Mouse (Mus musculus): ENCODE measurements around the gene Wdr24. TPM values are rescaled to one million over a fixed set of nuclear protein-coding genes. Genes with fewer than 3 reads are reported as not detected.

Wdr24 gene
- polyA plus RNA-seq, 1 experiment from 2014 or later, result 26.0 TPM

GRCm38 (mm10) chr17:25833961-25834594, 10.7 kb downstream of the Wdr24 start:
- Histone ChIP-seq H3K9me3 (no peaks in the 10 kb centered on the region), H3K4me2 (replicated peaks) (peak overlapping the region; percentile 79), H3K27me3 (no peaks in the 10 kb centered on the region), H3K36me3 (peaks cover 42% of the 10 kb centered on the region), H3K27ac (peak overlapping the region; percentile 89), H3K9ac (peak overlapping the region; percentile 87), H3K4me3 (peak overlapping the region; percentile 69), H3K4me1 (peaks cover 69% of the 10 kb centered on the region)
- ATAC-seq (ENCODE audit: insufficient number of reproducible peaks, insufficient read depth, low FRiP score, low TSS enrichment), result no peak
- WGBS, result 39% methylated on average over 6 of the region's 6 CpGs

DNA sequence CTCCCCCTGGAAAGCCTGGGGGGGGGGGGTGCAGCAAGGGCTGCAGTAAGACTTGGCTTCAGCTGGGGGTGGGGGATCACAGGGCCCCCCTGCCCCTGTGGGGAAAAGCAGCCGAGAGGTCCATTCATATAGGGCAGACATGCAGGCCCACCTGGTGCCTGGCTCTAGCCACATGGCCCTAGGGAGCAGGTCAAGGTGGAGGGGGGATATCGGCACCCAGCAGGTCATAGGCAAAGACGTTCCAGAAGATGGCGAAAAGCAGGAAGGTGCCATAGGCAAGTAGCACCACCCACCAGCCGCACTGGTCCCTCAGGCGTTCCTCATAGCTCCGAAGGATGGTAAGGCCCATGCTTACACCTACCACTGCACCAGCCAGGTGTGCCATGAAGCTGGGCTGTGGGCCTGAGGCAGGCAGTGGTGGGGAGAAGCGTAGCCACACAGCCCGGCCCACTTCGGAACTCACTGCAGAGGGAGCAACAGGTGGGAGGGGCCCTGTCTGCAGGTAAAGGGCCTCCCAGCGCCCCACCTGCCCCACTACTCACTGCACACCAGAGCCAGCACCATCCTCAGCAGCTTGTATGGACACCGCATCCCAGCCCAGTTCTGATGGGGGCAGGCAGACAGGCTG, 11.3 kb downstream of the Wdr24 start:
- H3K36me3 ChIP-seq, result peaks cover 49% of the 10 kb centered on the region
- H3K4me2 ChIP-seq (replicated peaks), result peak overlapping the region; percentile 79
- H3K4me3 ChIP-seq, result peak overlapping the region; percentile 69
- no peak for ATAC-seq (ENCODE audit: insufficient number of reproducible peaks, insufficient read depth, low FRiP score, low TSS enrichment)
- no peak overlapping the region for H3K27ac ChIP-seq
- no peaks in the 10 kb centered on the region for H3K9me3 ChIP-seq
- peak overlapping the region; percentile 87 for H3K9ac ChIP-seq
- whole genome bisulfite sequencing, result 92% methylated on average over 12 of the region's 12 CpGs
- H3K27me3 ChIP-seq, result no peaks in the 10 kb centered on the region
- peaks cover 65% of the 10 kb centered on the region for H3K4me1 ChIP-seq

GRCm38 (mm10) chr17:25835301-25835700, 11.9 kb downstream of the Wdr24 start:
- no peak for ATAC-seq (ENCODE audit: insufficient number of reproducible peaks, insufficient read depth, low FRiP score, low TSS enrichment)
- Histone ChIP-seq H3K4me2 (replicated peaks) (0 out of 2 replicates have a peak overlapping the region, but pooled peaks have one; percentile 79), H3K27ac (no peak overlapping the region), H3K9ac (no peak overlapping the region), H3K9me3 (no peaks in the 10 kb centered on the region), H3K4me3 (no peak overlapping the region), H3K27me3 (no peaks in the 10 kb centered on the region), H3K4me1 (peaks cover 59% of the 10 kb centered on the region), H3K36me3 (peaks cover 50% of the 10 kb centered on the region)
- 96% methylated on average over 7 of the region's 7 CpGs for WGBS

GRCm38 (mm10) chr17:25835816-25836215, 12.4 kb downstream of the Wdr24 start:
- Histone ChIP-seq H3K4me2 (replicated peaks) (peak overlapping the region; percentile 79; the same call in 1 of the 2 replicates), H3K9me3 (no peaks in the 10 kb centered on the region), H3K9ac (0 out of 2 replicates have a peak overlapping the region, but pooled peaks have one; percentile 55), H3K4me3 (no peak overlapping the region), H3K4me1 (peaks cover 54% of the 10 kb centered on the region), H3K27ac (no peak overlapping the region), H3K36me3 (peaks cover 50% of the 10 kb centered on the region), H3K27me3 (no peaks in the 10 kb centered on the region)
- ATAC-seq (ENCODE audit: insufficient number of reproducible peaks, insufficient read depth, low FRiP score, low TSS enrichment), result no peak
- 91% methylated on average over 16 of the region's 16 CpGs for WGBS

DNA sequence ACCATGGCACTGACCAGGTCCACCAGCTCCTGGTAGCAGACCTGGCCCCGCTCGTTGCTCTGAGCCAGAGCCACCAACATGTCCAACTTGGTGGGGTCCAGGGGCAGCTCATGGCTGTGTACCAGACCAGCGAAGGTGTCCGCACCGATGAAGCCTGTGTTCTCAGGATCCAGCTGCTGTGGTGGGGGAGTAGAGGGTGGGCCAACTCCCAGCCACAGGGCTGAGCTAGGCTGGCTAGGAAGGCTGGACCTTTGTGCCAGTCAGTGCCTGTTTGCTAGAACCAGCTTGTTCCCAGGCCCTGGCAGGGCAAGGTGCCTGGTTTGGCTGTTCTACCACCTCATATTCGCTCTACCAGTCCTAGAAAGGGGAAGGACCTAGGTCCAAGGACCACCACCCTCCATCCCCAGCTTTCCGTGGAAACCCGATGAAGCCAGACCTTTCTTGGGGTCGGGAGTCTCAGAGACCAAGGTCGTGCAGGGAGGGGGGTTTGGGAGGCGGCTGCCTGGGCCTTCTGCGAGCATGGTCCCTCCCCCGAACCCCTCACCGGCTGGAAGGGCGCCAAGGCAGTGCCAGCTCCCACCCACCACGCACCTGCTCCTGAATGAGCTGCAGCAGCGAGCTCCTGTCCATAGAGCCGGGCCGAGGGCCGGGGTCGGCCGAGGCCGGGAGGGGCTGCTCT, 13.1 kb downstream of the Wdr24 start:
- Histone ChIP-seq H3K4me3 (peak overlapping the region; percentile 36), H3K36me3 (peaks cover 50% of the 10 kb centered on the region), H3K4me2 (replicated peaks) (peak overlapping the region; percentile 79), H3K9ac (peak overlapping the region; percentile 55), H3K27me3 (no peaks in the 10 kb centered on the region), H3K4me1 (peaks cover 48% of the 10 kb centered on the region), H3K27ac (no peak overlapping the region), H3K9me3 (no peaks in the 10 kb centered on the region)
- 21% methylated on average over 23 of the region's 23 CpGs for WGBS
- no peak for ATAC-seq (ENCODE audit: insufficient number of reproducible peaks, insufficient read depth, low FRiP score, low TSS enrichment)

GRCm38 (mm10) chr17:25837076-25837410, 13.6 kb downstream of the Wdr24 start, which contains the start of gene Rhbdl1:
Gene Rhbdl1, minus strand, starts transcription at chr17:25837295.
- Histone ChIP-seq H3K4me3 (peak within 1 kb of the TSS; percentile 36), H3K4me2 (replicated peaks) (peak within 1 kb of the TSS; percentile 79), H3K9ac (peak within 1 kb of the TSS; percentile 55), H3K4me1 (peaks cover 43% of the 10 kb centered on the region), H3K9me3 (no peaks in the 10 kb centered on the region), H3K27ac (no peak within 1 kb of the TSS), H3K36me3 (peaks cover 53% of the 10 kb centered on the region), H3K27me3 (no peaks in the 10 kb centered on the region)
- 2% methylated on average over 28 of the region's 29 CpGs for WGBS
- ATAC-seq (ENCODE audit: insufficient number of reproducible peaks, insufficient read depth, low FRiP score, low TSS enrichment), result no peak

GRCm38 (mm10) chr17:25837533-25837932, 14.1 kb downstream of the Wdr24 start:
- Histone ChIP-seq H3K9me3 (no peaks in the 10 kb centered on the region), H3K4me3 (peak overlapping the region; percentile 36; the same call in 1 of the 2 replicates), H3K27me3 (no peaks in the 10 kb centered on the region), H3K4me1 (peaks cover 43% of the 10 kb centered on the region), H3K36me3 (peaks cover 58% of the 10 kb centered on the region), H3K9ac (no peak overlapping the region), H3K4me2 (replicated peaks) (peak overlapping the region; percentile 79), H3K27ac (no peak overlapping the region)
- WGBS, result 53% methylated on average over 3 of the region's 3 CpGs
- ATAC-seq (ENCODE audit: insufficient number of reproducible peaks, insufficient read depth, low FRiP score, low TSS enrichment), result no peak

- ATAC-seq (ENCODE audit: insufficient number of reproducible peaks, insufficient read depth, low FRiP score, low TSS enrichment), result no peak
- Histone ChIP-seq H3K9me3 (no peaks in the 10 kb centered on the region), H3K4me1 (peaks cover 50% of the 10 kb centered on the region), H3K4me2 (replicated peaks) (no peak overlapping the region), H3K27ac (no peak overlapping the region), H3K9ac (no peak overlapping the region), H3K4me3 (no peak overlapping the region), H3K36me3 (peaks cover 59% of the 10 kb centered on the region), H3K27me3 (no peaks in the 10 kb centered on the region)
- 88% methylated on average over 4 of the region's 4 CpGs for WGBS
Measured at GRCm38 (mm10) chr17:25838904-25839303, 15.5 kb downstream of the Wdr24 start.

DNA sequence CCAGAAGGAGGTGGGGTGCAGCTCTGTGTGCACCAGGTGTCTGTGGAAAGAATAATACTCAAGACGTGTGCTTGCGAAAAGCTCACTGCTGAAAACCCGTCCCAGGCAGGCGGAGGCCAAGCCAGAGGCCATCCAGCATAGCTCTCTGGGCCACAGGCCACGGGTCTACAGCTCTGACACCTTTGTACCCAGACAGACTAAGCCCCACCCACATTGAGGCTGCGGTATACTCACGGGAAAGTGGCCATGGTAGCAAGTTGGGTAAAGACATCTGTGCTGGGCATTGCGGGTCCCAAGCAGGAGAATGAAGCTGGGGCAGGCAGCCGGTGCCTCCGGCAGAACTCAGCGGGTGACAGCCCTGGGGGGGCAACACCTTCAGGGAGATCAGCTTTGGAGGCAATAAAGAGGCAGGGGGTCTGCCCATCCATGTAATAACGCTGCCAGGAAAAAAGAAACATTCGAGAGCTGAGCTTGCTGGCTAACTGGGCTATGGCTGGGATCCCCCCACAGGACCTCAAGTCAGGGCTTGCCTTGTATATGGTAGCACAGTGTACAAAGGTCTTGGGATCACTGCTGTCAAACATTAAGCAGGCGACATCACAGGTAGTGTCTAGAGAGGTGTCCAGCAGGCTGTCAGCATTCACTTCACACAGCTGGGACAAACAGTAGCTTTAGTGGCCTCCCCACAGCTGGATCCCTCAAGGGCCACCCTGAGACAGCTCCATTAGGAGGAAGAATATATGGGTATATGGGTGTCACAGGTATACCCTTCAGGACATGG, 16.2 kb downstream of the Wdr24 start:
- no peak overlapping the region for H3K4me2 ChIP-seq (replicated peaks)
- peaks cover 43% of the 10 kb centered on the region for H3K4me1 ChIP-seq
- H3K4me3 ChIP-seq, result no peak overlapping the region
- no peak for ATAC-seq (ENCODE audit: insufficient number of reproducible peaks, insufficient read depth, low FRiP score, low TSS enrichment)
- no peaks in the 10 kb centered on the region for H3K9me3 ChIP-seq
- 86% methylated on average over 14 of the region's 14 CpGs for WGBS
- peaks cover 59% of the 10 kb centered on the region for H3K36me3 ChIP-seq
- no peak overlapping the region for H3K9ac ChIP-seq
- H3K27ac ChIP-seq, result no peak overlapping the region
- H3K27me3 ChIP-seq, result no peaks in the 10 kb centered on the region

GRCm38 (mm10) chr17:25840519-25840918, 17.1 kb downstream of the Wdr24 start:
- H3K9ac ChIP-seq, result no peak overlapping the region
- no peak overlapping the region for H3K27ac ChIP-seq
- no peaks in the 10 kb centered on the region for H3K27me3 ChIP-seq
- no peaks in the 10 kb centered on the region for H3K9me3 ChIP-seq
- 91% methylated on average over 6 of the region's 6 CpGs for WGBS
- ATAC-seq (ENCODE audit: insufficient number of reproducible peaks, insufficient read depth, low FRiP score, low TSS enrichment), result no peak
- H3K4me1 ChIP-seq, result peaks cover 35% of the 10 kb centered on the region
- peaks cover 57% of the 10 kb centered on the region for H3K36me3 ChIP-seq
- H3K4me2 ChIP-seq (replicated peaks), result no peak overlapping the region
- H3K4me3 ChIP-seq, result no peak overlapping the region

GRCm38 (mm10) chr17:25841117-25841880, 17.9 kb downstream of the Wdr24 start, which contains the start of gene Gm20683:
Gene Gm20683, minus strand, starts transcription at chr17:25841763.
- H3K36me3 ChIP-seq, result peaks cover 58% of the 10 kb centered on the region
- H3K9ac ChIP-seq, result no peak within 1 kb of the TSS
- H3K4me2 ChIP-seq (replicated peaks), result no peak within 1 kb of the TSS
- ATAC-seq (ENCODE audit: insufficient number of reproducible peaks, insufficient read depth, low FRiP score, low TSS enrichment), result no peak
- H3K27ac ChIP-seq, result no peak within 1 kb of the TSS
- 92% methylated on average over 22 of the region's 22 CpGs for WGBS
- H3K27me3 ChIP-seq, result no peaks in the 10 kb centered on the region
- no peak within 1 kb of the TSS for H3K4me3 ChIP-seq
- H3K4me1 ChIP-seq, result peaks cover 27% of the 10 kb centered on the region
- no peaks in the 10 kb centered on the region for H3K9me3 ChIP-seq
